Mouse (Mus musculus): ENCODE measurements around the gene Cdc5l.

DNA sequence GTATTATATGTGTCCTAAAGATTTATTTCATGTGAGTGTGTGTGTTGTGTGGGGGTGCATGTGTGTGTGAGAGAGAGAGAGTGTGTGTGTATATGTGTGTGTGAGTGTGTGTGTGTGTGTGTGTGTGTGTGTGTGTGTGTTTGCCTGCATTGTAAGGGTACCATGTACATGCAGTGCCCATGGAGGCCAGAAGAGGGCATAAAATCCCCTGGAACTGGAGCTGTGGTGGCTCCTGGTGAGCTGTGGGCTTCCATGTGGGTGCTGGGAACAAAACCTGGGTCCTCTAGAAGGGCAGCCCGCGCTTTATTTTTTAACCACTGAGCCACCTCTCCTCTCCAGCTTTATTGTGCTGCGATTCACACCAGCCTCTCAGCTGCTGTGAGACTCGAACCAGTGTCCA is 29.0 kb upstream of the Cdc5l start:
- TF ChIP-seq CTCF (IDR thresholded peaks at IDR 0.05; ENCODE audit: extremely low read depth, insufficient read depth, low read length), result no peak
- TF ChIP-seq POLR2A (IDR thresholded peaks at IDR 0.05; ENCODE audit: extremely low read depth, insufficient read depth, low read length), result no peak

Data from cortical plate, adult 2 months (tissue).